Mouse (Mus musculus) spleen, embryonic (tissue): ENCODE measurements around the gene Wdr53.
"Not testable (repeated sequence)": the region's sequence is repeated elsewhere in the genome, so short reads cannot be mapped to it uniquely, and the experiment has no call there.

Experiments
- CTCF ChIA-PET: fragments of 350-600 bp; sonication (Branson Sonifier 250); formaldehyde crosslinking; loops from one replicate; lab custom pipeline; 2022; lab: Charles Lee

Wdr53 gene

GRCm38 (mm10) chr16:32246952-32247370 is at the start of gene Wdr53, which contains the start of gene Fbxo45:
Gene Wdr53 (plus strand): TSS chr16:32247227.
Gene Fbxo45 (minus strand): TSS chr16:32247158.
- CTCF ChIA-PET = no interaction called here

GRCm38 (mm10) chr16:32200256-32201003 is 46.6 kb upstream of the Wdr53 start:
- CTCF ChIA-PET = no interaction called here

GRCm38 (mm10) chr16:32201004-32201325 is 46.1 kb upstream of the Wdr53 start:
- CTCF ChIA-PET = no interaction called here

GRCm38 (mm10) chr16:32202681-32203080 is 44.3 kb upstream of the Wdr53 start:
- CTCF ChIA-PET = interaction anchor here (0.7 to 1.4 kb wide), 5 partner anchors 38 to 89 kb away, joined by 3 to 9 read pairs (median 4); partner anchors contain the start of gene Nrros

- CTCF ChIA-PET = interaction anchor here (0.7 kb wide), 1 partner anchor 80 kb away, joined by 13 read pairs; no protein-coding TSS in a partner anchor
Measured at GRCm38 (mm10) chr16:32204902-32205301, 42.1 kb upstream of the Wdr53 start.

GRCm38 (mm10) chr16:32214156-32214555 is 32.9 kb upstream of the Wdr53 start:
- CTCF ChIA-PET = no interaction called here

- CTCF ChIA-PET = no interaction called here
Measured at GRCm38 (mm10) chr16:32214804-32215576, 32.0 kb upstream of the Wdr53 start.

- CTCF ChIA-PET = no interaction called here
Measured at GRCm38 (mm10) chr16:32221803-32222202, 25.2 kb upstream of the Wdr53 start.

GRCm38 (mm10) chr16:32222399-32222798 is 24.6 kb upstream of the Wdr53 start:
- CTCF ChIA-PET = no interaction called here

- CTCF ChIA-PET = not testable (repeated sequence)
Measured at GRCm38 (mm10) chr16:32232050-32232449, 15.0 kb upstream of the Wdr53 start.

- CTCF ChIA-PET = no interaction called here
Measured at GRCm38 (mm10) chr16:32237930-32238680, 8.9 kb upstream of the Wdr53 start.

GRCm38 (mm10) chr16:32239428-32240312 is 7.4 kb upstream of the Wdr53 start:
- CTCF ChIA-PET = interaction anchor here (0.6 kb wide), 2 partner anchors 58 to 637 kb away, joined by 4 to 7 read pairs; partner anchors contain the start of gene Fyttd1

GRCm38 (mm10) chr16:32243901-32244300 is 3.1 kb upstream of the Wdr53 start:
- CTCF ChIA-PET = interaction anchor here (0.6 kb wide), 1 partner anchor 9 kb away, joined by 5 read pairs; no protein-coding TSS in a partner anchor

- CTCF ChIA-PET = no interaction called here
Measured at GRCm38 (mm10) chr16:32246351-32246791, 656 bp upstream of the Wdr53 start.

- CTCF ChIA-PET = interaction anchor here (0.6 kb wide), 2 partner anchors 46 to 77 kb away, joined by 3 to 4 read pairs; no protein-coding TSS in a partner anchor
Measured at GRCm38 (mm10) chr16:32264225-32264624, 17.2 kb downstream of the Wdr53 start.

- CTCF ChIA-PET = no interaction called here
Measured at GRCm38 (mm10) chr16:32271291-32271690, 24.3 kb downstream of the Wdr53 start, which contains the start of gene Smco1. Gene Smco1 (plus strand): TSS chr16:32271468.

- CTCF ChIA-PET = interaction anchor here (0.8 kb wide), 1 partner anchor 157 kb away, joined by 3 read pairs; no protein-coding TSS in a partner anchor
Measured at GRCm38 (mm10) chr16:32273338-32273737, 26.3 kb downstream of the Wdr53 start.

- CTCF ChIA-PET = no interaction called here
Measured at GRCm38 (mm10) chr16:32275041-32275440, 28.0 kb downstream of the Wdr53 start.

- CTCF ChIA-PET = no interaction called here
Measured at GRCm38 (mm10) chr16:32275830-32276229, 28.8 kb downstream of the Wdr53 start.
